Mouse (Mus musculus): ENCODE results near the gene Chgb. TPM values are rescaled to one million over a fixed set of nuclear protein-coding genes. Genes with fewer than 3 reads are reported as not detected.
A peak's percentile ranks its signal among the peaks of the same experiment; 100 is the strongest.

Chgb gene
- polyA plus RNA-seq (2012; rRNA removed), result 330 and 333 TPM in 2 replicates

DNA sequence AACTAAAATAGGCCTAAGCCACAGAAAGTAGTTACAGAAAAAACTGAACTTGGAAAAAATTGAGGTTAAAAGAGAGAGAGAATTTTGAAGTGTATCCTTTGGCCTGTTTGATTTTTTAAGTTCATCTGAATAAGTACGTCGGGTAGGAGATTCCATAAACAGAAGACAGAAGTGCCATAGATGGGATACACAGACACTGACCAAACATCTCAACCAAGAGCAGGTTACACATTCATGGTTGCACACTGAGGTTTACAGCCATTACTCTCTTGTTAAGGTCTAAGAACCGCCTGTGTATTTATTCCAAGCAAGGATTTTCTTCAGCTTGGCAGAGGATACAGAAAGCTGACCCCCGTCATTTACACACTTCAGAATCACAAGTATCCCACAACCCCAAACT lies at the start of gene Chgb:
Gene Chgb, plus strand, starts transcription at position 301 of the 400 bp plus-strand sequence.
- WGBS, result 3% methylated on average over 4 of the region's 4 CpGs
- H3K27me3 ChIP-seq (ENCODE audit: control insufficient read depth, insufficient read depth, low read length), result no peaks in the 10 kb centered on the region
- peak within 1 kb of the TSS; percentile 91 for H3K4me3 ChIP-seq (replicated peaks; ENCODE audit: insufficient read depth, low read depth, low read length)
- DNase-seq, result no peak
- TF ChIP-seq CTCF (IDR thresholded peaks at IDR 0.05; ENCODE audit: borderline replicate concordance, insufficient read depth, low read depth, low read length) (no peak), POLR2A (IDR thresholded peaks at IDR 0.05; ENCODE audit: borderline replicate concordance, insufficient read depth, low read length) (no peak)
- peaks cover 13% of the 10 kb centered on the region; the same call in 1 of the 2 replicates for H3K4me1 ChIP-seq (ENCODE audit: control insufficient read depth, insufficient read depth, low read length)
- peak within 1 kb of the TSS; percentile 99 for H3K27ac ChIP-seq (ENCODE audit: insufficient read depth, low read length)

DNA sequence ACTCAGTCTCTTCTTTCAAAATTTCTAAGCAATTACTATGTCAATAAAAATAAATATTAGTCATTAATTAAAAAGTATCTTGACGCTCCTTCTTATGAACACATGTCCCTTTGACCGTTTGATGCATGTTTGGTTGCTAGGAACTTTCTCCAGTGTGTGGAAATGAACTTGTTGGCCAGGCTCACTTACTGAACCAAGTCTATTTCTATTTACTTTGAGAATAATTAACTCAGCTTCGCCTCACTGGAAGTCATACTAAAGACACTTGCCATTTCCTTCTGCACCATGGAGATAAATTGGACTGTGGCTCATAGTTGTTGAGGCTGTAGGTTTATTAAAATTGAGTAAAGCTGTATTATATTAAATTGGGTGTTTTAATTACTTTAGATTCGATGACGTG lies 48.1 kb upstream of the Chgb start:
- Histone ChIP-seq H3K4me3 (replicated peaks; ENCODE audit: insufficient read depth, low read depth, low read length) (no peak overlapping the region), H3K27ac (ENCODE audit: insufficient read depth, low read length) (no peak overlapping the region), H3K27me3 (ENCODE audit: control insufficient read depth, insufficient read depth, low read length) (no peaks in the 10 kb centered on the region), H3K4me1 (ENCODE audit: control insufficient read depth, insufficient read depth, low read length) (peaks cover 9% of the 10 kb centered on the region)
- no peak for DNase-seq
- WGBS, result 90% methylated on average over 5 of the region's 5 CpGs
- TF ChIP-seq POLR2A (IDR thresholded peaks at IDR 0.05; ENCODE audit: borderline replicate concordance, insufficient read depth, low read length) (no peak), CTCF (IDR thresholded peaks at IDR 0.05; ENCODE audit: borderline replicate concordance, insufficient read depth, low read depth, low read length) (no peak)

- Histone ChIP-seq H3K4me1 (ENCODE audit: control insufficient read depth, insufficient read depth, low read length) (peaks cover 15% of the 10 kb centered on the region), H3K27me3 (ENCODE audit: control insufficient read depth, insufficient read depth, low read length) (no peaks in the 10 kb centered on the region), H3K27ac (ENCODE audit: insufficient read depth, low read length) (no peak overlapping the region), H3K4me3 (replicated peaks; ENCODE audit: insufficient read depth, low read depth, low read length) (no peak overlapping the region)
- 95% methylated on average over 10 of the region's 10 CpGs for WGBS
- TF ChIP-seq POLR2A (IDR thresholded peaks at IDR 0.05; ENCODE audit: borderline replicate concordance, insufficient read depth, low read length), result no peak
- no peak for TF ChIP-seq CTCF (IDR thresholded peaks at IDR 0.05; ENCODE audit: borderline replicate concordance, insufficient read depth, low read depth, low read length)
- DNase-seq, result no peak
These were observed 47.2 kb upstream of the Chgb start for GRCm38 (mm10) chr2:132733603-132734573.

DNA sequence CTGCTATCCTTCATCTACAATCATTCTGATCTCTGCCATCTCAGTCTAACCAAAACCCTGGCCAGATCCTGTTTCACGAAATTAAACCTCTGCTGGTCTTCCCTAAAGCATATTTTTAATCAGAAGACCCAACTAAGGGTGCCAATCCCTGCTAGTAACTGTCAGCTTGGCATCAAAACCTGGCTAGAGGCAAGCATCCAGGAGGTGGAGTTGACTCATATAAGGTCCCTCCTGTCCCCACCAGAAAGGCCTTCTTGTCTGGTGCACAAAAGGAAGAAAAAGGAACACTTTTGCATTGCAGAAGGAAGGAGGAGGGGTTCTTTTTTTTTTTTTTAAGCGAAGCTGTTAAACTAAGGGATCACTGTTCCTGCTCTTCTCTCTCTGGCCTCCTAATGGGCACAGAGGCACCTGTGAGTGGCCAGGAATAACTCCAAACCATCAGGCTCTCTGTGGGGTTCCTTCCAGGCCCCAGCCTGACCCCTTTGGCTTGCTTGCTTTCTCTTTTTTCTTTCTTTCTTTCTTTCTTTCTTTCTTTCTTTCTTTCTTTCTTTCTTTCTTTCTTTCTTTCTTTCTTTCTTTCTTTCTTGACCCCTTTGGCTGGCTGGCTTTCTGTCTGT lies 42.2 kb upstream of the Chgb start:
- peak; percentile 82 to 90 for DNase-seq
- H3K27ac ChIP-seq (ENCODE audit: insufficient read depth, low read length), result peak overlapping the region; percentile 99
- H3K4me3 ChIP-seq (replicated peaks; ENCODE audit: insufficient read depth, low read depth, low read length), result no peak overlapping the region
- peaks cover 33% of the 10 kb centered on the region for H3K4me1 ChIP-seq (ENCODE audit: control insufficient read depth, insufficient read depth, low read length)
- 1% methylated on average over 2 of the region's 2 CpGs for WGBS
- no peak for TF ChIP-seq POLR2A (IDR thresholded peaks at IDR 0.05; ENCODE audit: borderline replicate concordance, insufficient read depth, low read length)
- TF ChIP-seq CTCF (IDR thresholded peaks at IDR 0.05; ENCODE audit: borderline replicate concordance, insufficient read depth, low read depth, low read length), result no peak
- H3K27me3 ChIP-seq (ENCODE audit: control insufficient read depth, insufficient read depth, low read length), result no peaks in the 10 kb centered on the region

- H3K4me1 ChIP-seq (ENCODE audit: control insufficient read depth, insufficient read depth, low read length), result peaks cover 47% of the 10 kb centered on the region
- WGBS, result 19% methylated on average over 8 of the region's 8 CpGs
- DNase-seq, result peak; percentile 50 to 57
- TF ChIP-seq CTCF (IDR thresholded peaks at IDR 0.05; ENCODE audit: borderline replicate concordance, insufficient read depth, low read depth, low read length) (0 out of 2 replicates have a peak, but pooled peaks have one; percentile 9), POLR2A (IDR thresholded peaks at IDR 0.05; ENCODE audit: borderline replicate concordance, insufficient read depth, low read length) (no peak)
- H3K27me3 ChIP-seq (ENCODE audit: control insufficient read depth, insufficient read depth, low read length), result no peaks in the 10 kb centered on the region
- peak overlapping the region; percentile 62 for H3K27ac ChIP-seq (ENCODE audit: insufficient read depth, low read length)
- no peak overlapping the region for H3K4me3 ChIP-seq (replicated peaks; ENCODE audit: insufficient read depth, low read depth, low read length)
These were observed 39.2 kb upstream of the Chgb start for GRCm38 (mm10) chr2:132741862-132742347.

DNA sequence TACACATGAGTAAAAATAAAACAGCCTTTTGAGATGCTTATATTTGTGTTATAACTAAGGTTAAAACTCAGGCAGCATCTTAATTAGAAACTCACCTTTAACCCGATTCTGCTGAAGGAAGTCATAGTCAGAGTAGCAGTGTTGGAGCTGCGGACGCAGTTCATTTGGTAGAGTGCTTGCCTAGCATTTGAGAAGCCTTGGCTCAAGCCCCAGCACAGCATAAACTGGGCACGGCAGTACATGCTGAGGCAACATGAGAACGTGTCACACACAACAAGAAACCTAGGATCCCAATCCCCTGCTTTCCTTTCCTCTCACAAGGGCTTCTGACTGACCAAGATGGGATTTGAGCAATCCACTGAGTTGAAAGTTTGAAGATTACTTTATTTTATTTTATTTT lies 36.2 kb upstream of the Chgb start:
- Histone ChIP-seq H3K4me3 (replicated peaks; ENCODE audit: insufficient read depth, low read depth, low read length) (peak overlapping the region; percentile 15), H3K27ac (ENCODE audit: insufficient read depth, low read length) (peak overlapping the region; percentile 99), H3K4me1 (ENCODE audit: control insufficient read depth, insufficient read depth, low read length) (peaks cover 36% of the 10 kb centered on the region), H3K27me3 (ENCODE audit: control insufficient read depth, insufficient read depth, low read length) (no peaks in the 10 kb centered on the region)
- TF ChIP-seq POLR2A (IDR thresholded peaks at IDR 0.05; ENCODE audit: borderline replicate concordance, insufficient read depth, low read length) (no peak), CTCF (IDR thresholded peaks at IDR 0.05; ENCODE audit: borderline replicate concordance, insufficient read depth, low read depth, low read length) (no peak)
- DNase-seq, result peak; percentile 54 to 71
- 15% methylated on average over 5 of the region's 5 CpGs for WGBS

GRCm38 (mm10) chr2:132746108-132746507 lies 35.0 kb upstream of the Chgb start:
- Histone ChIP-seq H3K4me3 (replicated peaks; ENCODE audit: insufficient read depth, low read depth, low read length) (no peak overlapping the region), H3K27me3 (ENCODE audit: control insufficient read depth, insufficient read depth, low read length) (no peaks in the 10 kb centered on the region), H3K4me1 (ENCODE audit: control insufficient read depth, insufficient read depth, low read length) (peaks cover 47% of the 10 kb centered on the region), H3K27ac (ENCODE audit: insufficient read depth, low read length) (peak overlapping the region; percentile 78)
- TF ChIP-seq POLR2A (IDR thresholded peaks at IDR 0.05; ENCODE audit: borderline replicate concordance, insufficient read depth, low read length), result no peak
- no peak for TF ChIP-seq CTCF (IDR thresholded peaks at IDR 0.05; ENCODE audit: borderline replicate concordance, insufficient read depth, low read depth, low read length)
- no peak for DNase-seq
- 42% methylated on average over 3 of the region's 3 CpGs for WGBS

Data from cerebellum, adult 2 months (tissue).